Comparison of ENCODE assay signal across 8 mouse cellular contexts in the genomic region with DNA sequence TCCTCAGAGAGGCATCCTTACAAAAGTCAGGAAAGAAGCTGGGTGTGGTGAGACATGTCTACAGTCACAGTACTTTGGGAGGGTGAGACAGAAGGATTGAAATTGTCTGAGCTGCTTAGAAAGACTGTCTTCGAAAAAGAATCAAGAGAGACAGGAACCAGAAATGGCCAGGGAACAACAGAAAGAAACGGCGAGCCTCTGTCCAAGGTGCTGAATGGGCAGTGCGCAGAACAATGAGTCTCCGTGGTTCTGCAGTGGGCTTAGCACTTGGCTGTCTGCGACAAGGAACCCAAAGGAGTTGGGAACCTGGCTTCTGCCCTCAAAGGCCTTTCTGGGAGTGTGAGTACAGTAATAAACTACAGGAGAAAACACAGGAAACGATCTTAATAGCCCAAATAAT.
DNase-seq lines count a peak whose midpoint lies in the region; ATAC-seq and TF ChIP-seq lines count a peak whose summit lies in the region.

No protein-coding gene starts in this region.

- H3K4me3 ChIP-seq in hindbrain, embryonic 14.5 days (replicated peaks; ENCODE audit: low read length) = no peak overlapping the region
- no peak overlapping the region for H3K4me3 ChIP-seq in hindbrain, embryonic 13.5 days
- no peak overlapping the region for H3K4me3 ChIP-seq in G1E (ENCODE audit: low read depth, low read length)
- no peak overlapping the region for H3K4me3 ChIP-seq in embryonic facial prominence, embryonic 14.5 days (ENCODE audit: low read depth, low read length)

- no peak overlapping the region for H3K4me2 ChIP-seq in hindbrain, embryonic 14.5 days (replicated peaks)
- no peak overlapping the region for H3K4me2 ChIP-seq in hindbrain, embryonic 13.5 days
- H3K4me2 ChIP-seq in embryonic facial prominence, embryonic 14.5 days (ENCODE audit: low read depth, low read length) = no peak overlapping the region

- ATAC-seq in hindbrain, embryonic 14.5 days (ENCODE audit: low FRiP score) = no peak
- ATAC-seq in hindbrain, embryonic 13.5 days (ENCODE audit: low FRiP score) = no peak
- ATAC-seq in G1E (ENCODE audit: extremely low read depth, insufficient number of reproducible peaks, low FRiP score, poor library complexity, severe bottlenecking) = no peak
- ATAC-seq in embryonic facial prominence, embryonic 14.5 days (ENCODE audit: low read depth) = no peak
- ATAC-seq in erythroblast, adult 5-6 weeks (replicated peaks; ENCODE audit: low FRiP score, poor library complexity, severe bottlenecking) = no peak

- no peak overlapping the region for H3K27ac ChIP-seq in hindbrain, embryonic 14.5 days
- no peak overlapping the region for H3K27ac ChIP-seq in hindbrain, embryonic 13.5 days
- no peak overlapping the region for H3K27ac ChIP-seq in embryonic facial prominence, embryonic 14.5 days (replicated peaks; ENCODE audit: low read depth, low read length)

- WGBS in hindbrain, embryonic 14.5 days = 17% methylated on average over 7 of the region's 7 CpGs
- 15% methylated on average over 7 of the region's 7 CpGs for WGBS in hindbrain, embryonic 13.5 days
- WGBS in embryonic facial prominence, embryonic 14.5 days = 9% methylated on average over 7 of the region's 7 CpGs

- no peak overlapping the region for H3K9ac ChIP-seq in hindbrain, embryonic 14.5 days
- H3K9ac ChIP-seq in hindbrain, embryonic 13.5 days = no peak overlapping the region
- no peak overlapping the region for H3K9ac ChIP-seq in embryonic facial prominence, embryonic 14.5 days (ENCODE audit: low read depth, low read length)

- H3K27me3 ChIP-seq in hindbrain, embryonic 14.5 days (ENCODE audit: control insufficient read depth, insufficient read depth, low read length) = no peaks in the 10 kb centered on the region
- H3K27me3 ChIP-seq in hindbrain, embryonic 13.5 days = no peaks in the 10 kb centered on the region
- no peaks in the 10 kb centered on the region; the same call in 1 of the 2 replicates for H3K27me3 ChIP-seq in G1E (ENCODE audit: insufficient read depth, low read length)
- no peaks in the 10 kb centered on the region for H3K27me3 ChIP-seq in embryonic facial prominence, embryonic 14.5 days (replicated peaks; ENCODE audit: control insufficient read depth, insufficient read depth, low read length)

- DNase-seq in hindbrain, embryonic 14.5 days (ENCODE audit: low spot score) = peak; percentile 35
- peak; percentile 32 for DNase-seq in 416B (ENCODE audit: low read depth)
- peak; percentile 30 for DNase-seq in G1E (ENCODE audit: low spot score)
- DNase-seq in embryonic facial prominence, embryonic 14.5 days (ENCODE audit: low spot score) = peak; percentile 66
- no peak for DNase-seq in left cerebral cortex, postnatal 10 days (ENCODE audit: extremely low spot score in 1 of 2, low spot score in 2 of 2)
- no peak for DNase-seq in cerebellum, adult 8-10 months

- no peaks in the 10 kb centered on the region for H3K36me3 ChIP-seq in hindbrain, embryonic 14.5 days (replicated peaks; ENCODE audit: control insufficient read depth, insufficient read depth)
- no peaks in the 10 kb centered on the region for H3K36me3 ChIP-seq in hindbrain, embryonic 13.5 days
- no peaks in the 10 kb centered on the region for H3K36me3 ChIP-seq in G1E (replicated peaks)
- H3K36me3 ChIP-seq in embryonic facial prominence, embryonic 14.5 days (ENCODE audit: control insufficient read depth, insufficient read depth, low read length) = no peaks in the 10 kb centered on the region

- H3K9me3 ChIP-seq in hindbrain, embryonic 14.5 days (ENCODE audit: control insufficient read depth, low read length) = no peaks in the 10 kb centered on the region
- H3K9me3 ChIP-seq in hindbrain, embryonic 13.5 days = no peaks in the 10 kb centered on the region
- H3K9me3 ChIP-seq in G1E (replicated peaks) = no peaks in the 10 kb centered on the region
- H3K9me3 ChIP-seq in embryonic facial prominence, embryonic 14.5 days (ENCODE audit: control insufficient read depth, low read length) = no peaks in the 10 kb centered on the region

- TF ChIP-seq CTCF in G1E (IDR thresholded peaks at IDR 0.05; ENCODE audit: low read depth, low read length) = no peak

- intact Hi-C loops in left cerebral cortex, postnatal 10 days (cut with DNase I) = no loop called here

- H3K4me1 ChIP-seq in hindbrain, embryonic 14.5 days (replicated peaks; ENCODE audit: control insufficient read depth, insufficient read depth, low read length) = no peaks in the 10 kb centered on the region
- H3K4me1 ChIP-seq in hindbrain, embryonic 13.5 days (replicated peaks) = no peaks in the 10 kb centered on the region
- H3K4me1 ChIP-seq in G1E (ENCODE audit: insufficient read depth, low read depth, low read length) = no peaks in the 10 kb centered on the region
- no peaks in the 10 kb centered on the region for H3K4me1 ChIP-seq in embryonic facial prominence, embryonic 14.5 days (ENCODE audit: control insufficient read depth, insufficient read depth, low read length)

Comparison
In these comparisons a context has a peak if more than half of its experiments do, and no peak if none do; other contexts are left out.
1. DNase-seq: peak in hindbrain, embryonic 14.5 days (single experiment), 416B (single experiment), G1E (single experiment) and embryonic facial prominence, embryonic 14.5 days (single experiment); none in left cerebral cortex, postnatal 10 days (0 of 2) and cerebellum, adult 8-10 months (single experiment).